ENCODE assay signal across 9 mouse cellular contexts in the genomic region with DNA sequence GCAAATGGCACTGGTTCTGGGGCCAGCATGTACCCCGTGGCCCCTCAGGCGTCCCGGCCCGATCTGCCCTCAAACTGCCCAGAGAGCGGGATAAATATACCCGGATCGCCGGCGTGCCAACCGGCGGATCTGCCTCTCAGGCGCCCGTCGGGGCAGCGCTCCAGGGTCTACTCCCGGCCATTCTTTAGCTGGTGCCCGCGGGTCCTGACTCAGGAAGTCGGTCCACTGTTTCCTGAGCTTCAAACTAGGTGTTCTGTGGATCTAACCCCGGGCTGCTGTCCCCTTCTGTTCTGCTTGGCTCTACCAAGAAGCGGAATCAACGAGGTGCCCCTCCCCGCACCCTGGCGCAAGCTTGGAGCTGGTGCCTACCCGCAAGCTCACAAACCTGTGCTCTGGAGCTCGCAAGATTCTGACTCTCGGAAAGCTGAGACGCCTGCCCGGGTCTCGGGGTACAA. TPM values are rescaled to one million over a fixed set of nuclear protein-coding genes. Genes with fewer than 3 reads are reported as not detected.
DNase-seq lines count a peak whose midpoint lies in the region; ATAC-seq lines count a peak whose summit lies in the region.
"Had no signal": no experiment of that assay in that cellular context is flagged by ENCODE, and none has a peak within 500 bp of the region (broad histone marks: within the 10 kb centered on the region; RNA-seq: fewer than 3 reads in every experiment).

No protein-coding gene starts in this region.

- no peaks in the 10 kb centered on the region for H3K9me3 ChIP-seq in forebrain, embryonic 11.5 days (ENCODE audit: control insufficient read depth, low read length)
- H3K9me3 ChIP-seq in hindbrain, embryonic 12.5 days (replicated peaks), result no peaks in the 10 kb centered on the region
- H3K9me3 ChIP-seq in midbrain, embryonic 10.5 days (replicated peaks), result no peaks in the 10 kb centered on the region

- DNase-seq in embryo, embryonic 11 days, result peak; percentile 48
- DNase-seq in embryo, embryonic 10 days (ENCODE audit: low spot score), result no peak
- peak; percentile 62 for DNase-seq in forebrain, embryonic 11.5 days (ENCODE audit: low spot score)
- DNase-seq in midbrain, embryonic 10.5 days (ENCODE audit: low spot score), result no peak
- DNase-seq in adrenal gland, adult 18-20 months (ENCODE audit: low spot score in 2 of 2), result no peak
- DNase-seq in thymus, postnatal 10 days (ENCODE audit: low spot score in 2 of 2), result no peak

- WGBS in forebrain, embryonic 11.5 days, result under 1% methylated on average over 30 of the region's 30 CpGs
- under 1% methylated on average over 30 of the region's 30 CpGs for WGBS in hindbrain, embryonic 12.5 days
- under 1% methylated on average over 30 of the region's 30 CpGs for WGBS in midbrain, embryonic 10.5 days

- H3K4me3 ChIP-seq in forebrain, embryonic 11.5 days (ENCODE audit: low read depth, low read length), result peak overlapping the region; percentile 35
- H3K4me3 ChIP-seq in hindbrain, embryonic 12.5 days, result peak overlapping the region; percentile 40
- peak overlapping the region; percentile 65 for H3K4me3 ChIP-seq in midbrain, embryonic 10.5 days

- H3K27me3 ChIP-seq in forebrain, embryonic 11.5 days (ENCODE audit: control insufficient read depth, insufficient read depth, low read length), result peaks cover 20% of the 10 kb centered on the region
- H3K27me3 ChIP-seq in hindbrain, embryonic 12.5 days, result peaks cover 41% of the 10 kb centered on the region
- H3K27me3 ChIP-seq in midbrain, embryonic 10.5 days (ENCODE audit: low read depth, poor library complexity, severe bottlenecking), result peaks cover 51% of the 10 kb centered on the region

- no peak overlapping the region for H3K27ac ChIP-seq in forebrain, embryonic 11.5 days (ENCODE audit: low read depth, low read length)
- peak overlapping the region; percentile 23; the same call in 1 of the 2 replicates for H3K27ac ChIP-seq in hindbrain, embryonic 12.5 days
- peak overlapping the region; percentile 84 for H3K27ac ChIP-seq in midbrain, embryonic 10.5 days (replicated peaks)

- H3K36me3 ChIP-seq in forebrain, embryonic 11.5 days (ENCODE audit: control insufficient read depth, insufficient read depth, low read length), result no peaks in the 10 kb centered on the region
- no peaks in the 10 kb centered on the region for H3K36me3 ChIP-seq in hindbrain, embryonic 12.5 days
- H3K36me3 ChIP-seq in midbrain, embryonic 10.5 days, result no peaks in the 10 kb centered on the region

- H3K4me2 ChIP-seq in forebrain, embryonic 11.5 days (ENCODE audit: low read depth, low read length, severe bottlenecking), result peak overlapping the region; percentile 85
- H3K4me2 ChIP-seq in hindbrain, embryonic 12.5 days (replicated peaks), result peak overlapping the region; percentile 80

- H3K9ac ChIP-seq in forebrain, embryonic 11.5 days (ENCODE audit: low read length), result peak overlapping the region; percentile 53
- peak overlapping the region; percentile 56 for H3K9ac ChIP-seq in hindbrain, embryonic 12.5 days

- H3K4me1 ChIP-seq in forebrain, embryonic 11.5 days (replicated peaks; ENCODE audit: control insufficient read depth, insufficient read depth, low read length), result peaks cover 26% of the 10 kb centered on the region
- H3K4me1 ChIP-seq in hindbrain, embryonic 12.5 days, result peaks cover 48% of the 10 kb centered on the region
- H3K4me1 ChIP-seq in midbrain, embryonic 10.5 days, result peaks cover 82% of the 10 kb centered on the region

- ATAC-seq in forebrain, embryonic 11.5 days (replicated peaks; ENCODE audit: low FRiP score), result peak; percentile 26; the same call in 1 of the 2 replicates
- ATAC-seq in hindbrain, embryonic 12.5 days (ENCODE audit: low FRiP score), result peak; percentile 17; the same call in 1 of the 2 replicates
- no peak for ATAC-seq in megakaryocyte, adult 5-6 weeks (ENCODE audit: poor library complexity, severe bottlenecking)

RNA-seq across cellular contexts. Expression of a gene that starts 2.6 kb away (rescaled TPM):
- polyA plus RNA-seq in forebrain, embryonic 11.5 days (2014; fragmentation: Nextera tagmentation; extraction: Ambion mirVana), result 6.7 TPM in 2 replicates
- 12.5 and 12.9 TPM in 2 replicates for polyA plus RNA-seq in hindbrain, embryonic 12.5 days (2016; fragmentation: Nextera tagmentation; extraction: Ambion mirVana)
- polyA plus RNA-seq in midbrain, embryonic 10.5 days (2016; fragmentation: Nextera tagmentation; extraction: Ambion mirVana), result 9.3 and 11.6 TPM in 2 replicates
- not detected in 2 replicates for total RNA-seq in megakaryocyte, adult 5-6 weeks (2015)
- not detected in 2 replicates for total RNA-seq in megakaryocyte, adult 5-6 weeks (2017)
- total RNA-seq in adrenal gland, adult 18-20 months (2021), result under 1 TPM; 0.33 to 0.64 TPM

RNA-seq across cellular contexts. Expression of a gene that starts 12.7 kb away (rescaled TPM):
- polyA plus RNA-seq in forebrain, embryonic 11.5 days (2014; fragmentation: Nextera tagmentation; extraction: Ambion mirVana), result 1.6 and 2.6 TPM in 2 replicates
- polyA plus RNA-seq in hindbrain, embryonic 12.5 days (2016; fragmentation: Nextera tagmentation; extraction: Ambion mirVana), result 1.4 and 2.6 TPM in 2 replicates
- 3.2 and 3.6 TPM in 2 replicates for polyA plus RNA-seq in midbrain, embryonic 10.5 days (2016; fragmentation: Nextera tagmentation; extraction: Ambion mirVana)
- not detected in 2 replicates for total RNA-seq in megakaryocyte, adult 5-6 weeks (2015)
- not detected in 2 replicates for total RNA-seq in megakaryocyte, adult 5-6 weeks (2017)
- under 1 TPM; 0.22 to 0.56 TPM for total RNA-seq in adrenal gland, adult 18-20 months (2021)
- polyA plus RNA-seq: spleen, adult 2 months had no signal

RNA-seq across cellular contexts. Expression of a gene that starts 31.6 kb away (rescaled TPM):
- polyA plus RNA-seq in forebrain, embryonic 11.5 days (2014; fragmentation: Nextera tagmentation; extraction: Ambion mirVana), result 527 and 580 TPM in 2 replicates
- polyA plus RNA-seq in hindbrain, embryonic 12.5 days (2016; fragmentation: Nextera tagmentation; extraction: Ambion mirVana), result 516 and 531 TPM in 2 replicates
- 629 and 656 TPM in 2 replicates for polyA plus RNA-seq in midbrain, embryonic 10.5 days (2016; fragmentation: Nextera tagmentation; extraction: Ambion mirVana)
- 749 and 768 TPM in 2 replicates for total RNA-seq in megakaryocyte, adult 5-6 weeks (2015)
- 859 and 871 TPM in 2 replicates for total RNA-seq in megakaryocyte, adult 5-6 weeks (2017)
- 100 to 1,000 TPM; 238 to 263 TPM for total RNA-seq in adrenal gland, adult 18-20 months (2021)

RNA-seq across cellular contexts. Expression of a gene that starts 43.5 kb away (rescaled TPM):
- polyA plus RNA-seq in forebrain, embryonic 11.5 days (2014; fragmentation: Nextera tagmentation; extraction: Ambion mirVana), result 13.2 and 15.9 TPM in 2 replicates
- polyA plus RNA-seq in hindbrain, embryonic 12.5 days (2016; fragmentation: Nextera tagmentation; extraction: Ambion mirVana), result 26.8 and 28.3 TPM in 2 replicates
- polyA plus RNA-seq in midbrain, embryonic 10.5 days (2016; fragmentation: Nextera tagmentation; extraction: Ambion mirVana), result 14.9 and 17.2 TPM in 2 replicates
- total RNA-seq in megakaryocyte, adult 5-6 weeks (2015), result not detected in 2 replicates
- not detected in 2 replicates for total RNA-seq in megakaryocyte, adult 5-6 weeks (2017)
- total RNA-seq in adrenal gland, adult 18-20 months (2021), result 10 to 100 TPM; 30.2 to 34.1 TPM

RNA-seq across cellular contexts. Expression of a gene that starts 57.7 kb away (rescaled TPM):
- 1.7 TPM in 2 replicates for polyA plus RNA-seq in forebrain, embryonic 11.5 days (2014; fragmentation: Nextera tagmentation; extraction: Ambion mirVana)
- 5.1 TPM in 2 replicates for polyA plus RNA-seq in hindbrain, embryonic 12.5 days (2016; fragmentation: Nextera tagmentation; extraction: Ambion mirVana)
- polyA plus RNA-seq in midbrain, embryonic 10.5 days (2016; fragmentation: Nextera tagmentation; extraction: Ambion mirVana), result 1.8 and 3.2 TPM in 2 replicates
- total RNA-seq in megakaryocyte, adult 5-6 weeks (2015), result not detected in 2 replicates
- 0.08 TPM in 1 of 2 replicates, not detected in the other for total RNA-seq in megakaryocyte, adult 5-6 weeks (2017)
- 1 to 10 TPM; 5.1 to 6.3 TPM for total RNA-seq in adrenal gland, adult 18-20 months (2021)

Comparison
In these comparisons a context has a peak if more than half of its experiments do, and no peak if none do; other contexts are left out.
1. DNase-seq: peak in embryo, embryonic 11 days (single experiment) and forebrain, embryonic 11.5 days (single experiment); none in embryo, embryonic 10 days (single experiment), midbrain, embryonic 10.5 days (single experiment), adrenal gland, adult 18-20 months (0 of 2) and thymus, postnatal 10 days (0 of 2).
2. Peak in every context shown above with its lines, with median percentiles within 50 percentile points of each other: H3K4me3 ChIP-seq.